Mouse (Mus musculus): ENCODE data around the gene Gpm6b.

DNA sequence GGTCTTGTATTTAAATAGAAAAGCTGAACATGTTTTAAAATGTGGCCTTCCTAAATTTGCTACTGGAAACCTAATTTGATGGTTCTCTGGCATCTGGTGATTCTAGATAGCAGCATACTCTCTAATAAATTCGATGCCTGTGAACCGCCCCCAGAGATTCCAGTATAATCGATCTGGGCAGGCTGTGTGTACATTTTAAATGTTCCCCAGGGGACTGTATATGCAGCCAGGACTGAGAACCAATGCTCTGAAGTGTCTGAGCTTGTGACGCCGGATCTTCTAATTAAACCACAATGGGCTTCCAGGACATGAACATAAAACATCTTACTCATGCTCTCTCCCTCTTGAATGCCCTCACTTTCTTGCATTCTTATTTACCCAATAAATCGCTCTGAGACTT is 22.5 kb upstream of the Gpm6b start:
- no peak for TF ChIP-seq CTCF (IDR thresholded peaks at IDR 0.05; ENCODE audit: low read depth, low read length)
- TF ChIP-seq POLR2A (IDR thresholded peaks at IDR 0.05; ENCODE audit: borderline replicate concordance, low read depth, low read length): no peak
